Mouse (Mus musculus): ENCODE measurements at regions not wholly inside any gene's neighbourhood (a gene's known extent, or its start where the extent isn't known, plus 50 kb on each side); places are given as distances from the start of the nearest gene placed in this dataset.
A peak's percentile ranks its signal among the peaks of the same experiment; 100 is the strongest.

- TF ChIP-seq POLR2A (IDR thresholded peaks at IDR 0.05; ENCODE audit: insufficient read length, low read depth): no peak
- no peak for TF ChIP-seq REST (IDR thresholded peaks at IDR 0.05; ENCODE audit: insufficient read depth, insufficient read length)
- no peak for TF ChIP-seq MAX (IDR thresholded peaks at IDR 0.05; ENCODE audit: low read depth)
- TF ChIP-seq POLR2AphosphoS2 (IDR thresholded peaks at IDR 0.05; ENCODE audit: insufficient read length, low read depth): no peak
- TF ChIP-seq MYOD1 (IDR thresholded peaks at IDR 0.05; ENCODE audit: control insufficient read depth in 1 of 3, insufficient read length in 2 of 3, low read depth in 2 of 3): no peak
- no peak for TF ChIP-seq SRF (IDR thresholded peaks at IDR 0.05; ENCODE audit: control insufficient read depth, insufficient read length, low read depth)
- no peak for TF ChIP-seq E2F4 (IDR thresholded peaks at IDR 0.05; ENCODE audit: insufficient read depth)
- TF ChIP-seq MYOG (IDR thresholded peaks at IDR 0.05; ENCODE audit: control insufficient read depth in 1 of 3, insufficient read depth in 1 of 3, insufficient read length in 2 of 3, low read depth in 2 of 3): no peak
- no peak for TF ChIP-seq TCF12 (IDR thresholded peaks at IDR 0.05; ENCODE audit: insufficient read depth, poor library complexity, severe bottlenecking)
- TF ChIP-seq CEBPB (IDR thresholded peaks at IDR 0.05; ENCODE audit: insufficient read depth, poor library complexity, severe bottlenecking): no peak
- TF ChIP-seq TCF3 (IDR thresholded peaks at IDR 0.05; ENCODE audit: insufficient read length, low read depth): no peak
- no peak for TF ChIP-seq USF1 (IDR thresholded peaks at IDR 0.05; ENCODE audit: low read depth)
- Histone ChIP-seq H3K79me2 (ENCODE audit: control insufficient read depth, insufficient read depth) (no peaks in the 10 kb centered on the region), H3K27me3 (ENCODE audit: control insufficient read depth, insufficient read depth, insufficient read length) (no peaks in the 10 kb centered on the region), H3K4me3 (no peak overlapping the region), H3ac (ENCODE audit: control insufficient read depth, insufficient read length) (no peak overlapping the region), H3K36me3 (ENCODE audit: control insufficient read depth, insufficient read depth) (no peaks in the 10 kb centered on the region), H3K4me2 (ENCODE audit: low read depth) (no peak overlapping the region)
These were observed 252.5 kb downstream of the Pdcd6ip start for GRCm38 (mm10) chr9:113455577-113455976.

- H3K27me3 ChIP-seq (ENCODE audit: control insufficient read depth, insufficient read depth, insufficient read length): no peaks in the 10 kb centered on the region
These were observed 254.8 kb downstream of the Pdcd6ip start for GRCm38 (mm10) chr9:113453231-113453630.

GRCm38 (mm10) chr9:113441770-113442411 is 266.2 kb downstream of the Pdcd6ip start:
- Histone ChIP-seq H3ac (ENCODE audit: control insufficient read depth, insufficient read length) (no peak overlapping the region), H3K27me3 (ENCODE audit: control insufficient read depth, insufficient read depth, insufficient read length) (no peaks in the 10 kb centered on the region), H3K4me2 (ENCODE audit: low read depth) (peak overlapping the region; percentile 56), H3K36me3 (ENCODE audit: control insufficient read depth, insufficient read depth) (no peaks in the 10 kb centered on the region), H3K79me2 (ENCODE audit: control insufficient read depth, insufficient read depth) (no peaks in the 10 kb centered on the region), H3K4me3 (no peak overlapping the region)
- no peak for TF ChIP-seq REST (IDR thresholded peaks at IDR 0.05; ENCODE audit: insufficient read depth, insufficient read length)
- no peak for TF ChIP-seq USF1 (IDR thresholded peaks at IDR 0.05; ENCODE audit: low read depth)
- TF ChIP-seq MYOG (IDR thresholded peaks at IDR 0.05; ENCODE audit: control insufficient read depth in 1 of 3, insufficient read depth in 1 of 3, insufficient read length in 2 of 3, low read depth in 2 of 3): no peak
- no peak for TF ChIP-seq TCF3 (IDR thresholded peaks at IDR 0.05; ENCODE audit: insufficient read length, low read depth)
- TF ChIP-seq POLR2A (IDR thresholded peaks at IDR 0.05; ENCODE audit: insufficient read length, low read depth): no peak
- TF ChIP-seq MYOD1 (IDR thresholded peaks at IDR 0.05; ENCODE audit: control insufficient read depth in 1 of 3, insufficient read length in 2 of 3, low read depth in 2 of 3): no peak

More at GRCm38 (mm10) chr9:113453231-113453630, 254.8 kb downstream of the Pdcd6ip start:
- H3ac ChIP-seq (ENCODE audit: control insufficient read depth, insufficient read length): no peak overlapping the region
- H3K4me2 ChIP-seq (ENCODE audit: low read depth): peak overlapping the region; percentile 55
- H3K79me2 ChIP-seq (ENCODE audit: control insufficient read depth, insufficient read depth): no peaks in the 10 kb centered on the region
- no peaks in the 10 kb centered on the region for H3K36me3 ChIP-seq (ENCODE audit: control insufficient read depth, insufficient read depth)
- no peak for TF ChIP-seq MAX (IDR thresholded peaks at IDR 0.05; ENCODE audit: low read depth)
- no peak for TF ChIP-seq REST (IDR thresholded peaks at IDR 0.05; ENCODE audit: insufficient read depth, insufficient read length)
- no peak for TF ChIP-seq POLR2A (IDR thresholded peaks at IDR 0.05; ENCODE audit: insufficient read length, low read depth)
- no peak for TF ChIP-seq E2F4 (IDR thresholded peaks at IDR 0.05; ENCODE audit: insufficient read depth)
- no peak for TF ChIP-seq MYOG (IDR thresholded peaks at IDR 0.05; ENCODE audit: control insufficient read depth in 1 of 3, insufficient read depth in 1 of 3, insufficient read length in 2 of 3, low read depth in 2 of 3)
- TF ChIP-seq POLR2AphosphoS2 (IDR thresholded peaks at IDR 0.05; ENCODE audit: insufficient read length, low read depth): no peak
- no peak for TF ChIP-seq TCF12 (IDR thresholded peaks at IDR 0.05; ENCODE audit: insufficient read depth, poor library complexity, severe bottlenecking)
- no peak for TF ChIP-seq USF1 (IDR thresholded peaks at IDR 0.05; ENCODE audit: low read depth)
- TF ChIP-seq MYOD1 (IDR thresholded peaks at IDR 0.05; ENCODE audit: control insufficient read depth in 1 of 3, insufficient read length in 2 of 3, low read depth in 2 of 3): no peak
- no peak overlapping the region for H3K4me3 ChIP-seq

- no peak overlapping the region for H3K4me2 ChIP-seq (ENCODE audit: low read depth)
- H3ac ChIP-seq (ENCODE audit: control insufficient read depth, insufficient read length): no peak overlapping the region
- H3K79me2 ChIP-seq (ENCODE audit: control insufficient read depth, insufficient read depth): no peaks in the 10 kb centered on the region
- H3K36me3 ChIP-seq (ENCODE audit: control insufficient read depth, insufficient read depth): no peaks in the 10 kb centered on the region
- no peaks in the 10 kb centered on the region for H3K27me3 ChIP-seq (ENCODE audit: control insufficient read depth, insufficient read depth, insufficient read length)
- no peak overlapping the region for H3K4me3 ChIP-seq
- no peak for TF ChIP-seq CEBPB (IDR thresholded peaks at IDR 0.05; ENCODE audit: insufficient read depth, poor library complexity, severe bottlenecking)
- no peak for TF ChIP-seq SRF (IDR thresholded peaks at IDR 0.05; ENCODE audit: control insufficient read depth, insufficient read length, low read depth)
- no peak for TF ChIP-seq USF1 (IDR thresholded peaks at IDR 0.05; ENCODE audit: low read depth)
- no peak for TF ChIP-seq MYOG (IDR thresholded peaks at IDR 0.05; ENCODE audit: control insufficient read depth in 1 of 3, insufficient read depth in 1 of 3, insufficient read length in 2 of 3, low read depth in 2 of 3)
- TF ChIP-seq TCF12 (IDR thresholded peaks at IDR 0.05; ENCODE audit: insufficient read depth, poor library complexity, severe bottlenecking): no peak
- no peak for TF ChIP-seq TCF3 (IDR thresholded peaks at IDR 0.05; ENCODE audit: insufficient read length, low read depth)
- no peak for TF ChIP-seq MYOD1 (IDR thresholded peaks at IDR 0.05; ENCODE audit: control insufficient read depth in 1 of 3, insufficient read length in 2 of 3, low read depth in 2 of 3)
- no peak for TF ChIP-seq POLR2A (IDR thresholded peaks at IDR 0.05; ENCODE audit: insufficient read length, low read depth)
- no peak for TF ChIP-seq REST (IDR thresholded peaks at IDR 0.05; ENCODE audit: insufficient read depth, insufficient read length)
- TF ChIP-seq POLR2AphosphoS2 (IDR thresholded peaks at IDR 0.05; ENCODE audit: insufficient read length, low read depth): no peak
- TF ChIP-seq MAX (IDR thresholded peaks at IDR 0.05; ENCODE audit: low read depth): no peak
- no peak for TF ChIP-seq E2F4 (IDR thresholded peaks at IDR 0.05; ENCODE audit: insufficient read depth)
These were observed 269.7 kb downstream of the Pdcd6ip start for GRCm38 (mm10) chr9:113438394-113438793.

Measured in myocyte (in vitro differentiated cells).